Mouse (Mus musculus) testis, adult 2 months (tissue): ENCODE results near the gene Nsmce1. TPM values are rescaled to one million over a fixed set of nuclear protein-coding genes. Genes with fewer than 3 reads are reported as not detected.
A peak's percentile ranks its signal among the peaks of the same experiment; 100 is the strongest.

Experiments
- H3K27ac ChIP-seq: fragments of 200-500 bp; 2 replicates; pipeline ENCODE4 v1.5.1; 2012; ENCODE audit warnings: low read depth, low read length; ENCODE audit not compliant: control insufficient read depth, insufficient read depth
- H3K27me3 ChIP-seq: fragments of 200-500 bp; 2 replicates; pipeline ENCODE4 v1.6.1; 2012; ENCODE audit warnings: mild to moderate bottlenecking, low read length, moderate library complexity; ENCODE audit not compliant: control insufficient read depth, insufficient read depth
- H3K36me3 ChIP-seq: fragments of 200-500 bp; 2 replicates; pipeline ENCODE4 v1.6.1; 2012; ENCODE audit warnings: mild to moderate bottlenecking, low read length; ENCODE audit not compliant: control insufficient read depth, insufficient read depth
- H3K4me1 ChIP-seq: fragments of 200-500 bp; 2 replicates; pipeline ENCODE4 v1.6.1; 2012; ENCODE audit warnings: low read length; ENCODE audit not compliant: control insufficient read depth, insufficient read depth
- H3K4me3 ChIP-seq: fragments of 200-500 bp; 2 replicates; pipeline ENCODE4 v1.5.1; 2012; ENCODE audit warnings: low read depth, mild to moderate bottlenecking, low read length, moderate library complexity, mixed read lengths; ENCODE audit not compliant: control insufficient read depth
- CTCF ChIP-seq: fragments of 200-500 bp; IDR thresholded peaks from 2 replicates; pipeline ENCODE4 v1.5.1; 2012; ENCODE audit warnings: low read depth, mild to moderate bottlenecking, inconsistent platforms, low read length, moderate library complexity; ENCODE audit not compliant: control insufficient read depth, insufficient read depth, insufficient replicate concordance
- POLR2A ChIP-seq: fragments of 200-500 bp; IDR thresholded peaks from 2 replicates; pipeline ENCODE4 v1.6.1; 2012; ENCODE audit warnings: low read depth, mild to moderate bottlenecking, inconsistent platforms, low read length, moderate library complexity; ENCODE audit not compliant: control insufficient read depth
- polyA plus RNA-seq: library from polyadenylated mRNA; depleted of rRNA; stranded (reverse); fragments of >200 nt; gene quantifications from 2 replicates; pipeline ENCODE4 v1.2.3, GENCODE M21; 2012

Nsmce1 gene
- polyA plus RNA-seq, 1 experiment, result 181 TPM

DNA sequence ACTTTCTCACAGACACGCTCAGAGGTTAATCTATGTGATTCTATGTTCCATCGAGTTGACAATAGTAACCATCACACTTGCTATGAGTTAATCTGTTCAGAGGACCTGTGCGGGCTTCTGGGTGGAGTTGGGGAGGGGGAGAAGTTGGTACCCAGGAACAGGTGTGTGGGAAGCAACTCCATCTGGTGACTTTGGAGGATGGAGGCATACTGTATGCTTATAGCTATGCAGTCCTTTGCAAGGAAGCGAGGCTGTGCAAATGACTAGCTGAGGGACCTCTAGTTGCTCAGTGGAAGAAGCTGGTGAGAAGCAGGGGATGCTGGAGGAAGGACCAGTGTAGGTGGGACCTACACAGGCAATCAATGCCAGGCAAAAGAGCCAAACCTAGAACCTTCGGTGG lies 13.2 kb upstream of the Nsmce1 start:
- Histone ChIP-seq H3K4me3 (no peak overlapping the region), H3K27me3 (no peaks in the 10 kb centered on the region), H3K36me3 (no peaks in the 10 kb centered on the region), H3K27ac (no peak overlapping the region), H3K4me1 (no peaks in the 10 kb centered on the region)
- TF ChIP-seq CTCF (no peak), POLR2A (no peak)

DNA sequence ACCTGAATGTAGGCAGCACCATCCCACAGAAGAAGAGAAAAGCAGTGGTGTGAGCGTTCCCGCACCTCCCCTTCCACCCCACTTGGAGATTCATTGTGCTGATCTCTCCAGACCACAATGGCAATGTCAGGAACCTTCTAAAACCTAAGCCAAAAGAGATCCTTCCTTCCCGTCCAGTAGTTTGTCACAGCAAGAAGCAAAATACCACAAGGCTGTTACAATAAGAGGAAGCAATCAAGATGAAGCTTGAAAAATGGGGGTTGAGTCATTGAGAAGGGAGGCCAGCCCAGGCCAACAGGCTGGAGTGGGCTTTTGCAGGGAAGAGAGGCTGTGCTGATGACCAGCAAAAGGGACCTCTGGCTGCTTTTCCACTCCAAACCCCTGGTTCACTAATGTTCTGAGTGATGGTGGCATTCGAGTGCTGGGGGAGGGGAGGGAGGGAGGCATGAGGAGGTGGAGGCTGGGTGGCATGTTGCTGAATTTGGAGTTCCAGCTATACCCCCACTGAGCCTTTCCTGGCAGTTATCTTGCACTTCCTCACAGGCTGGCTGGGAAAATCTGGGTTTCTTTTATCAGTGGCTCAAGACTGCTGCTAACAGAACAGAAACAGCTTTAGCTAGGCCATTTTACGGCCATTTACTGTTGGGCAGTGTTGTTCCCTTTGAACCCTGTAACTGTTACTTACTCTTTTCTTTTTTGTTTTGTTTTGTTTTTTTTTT lies 12.1 kb upstream of the Nsmce1 start:
- TF ChIP-seq CTCF, result no peak
- TF ChIP-seq POLR2A, result no peak
- Histone ChIP-seq H3K4me1 (no peaks in the 10 kb centered on the region), H3K4me3 (no peak overlapping the region), H3K27ac (no peak overlapping the region), H3K36me3 (no peaks in the 10 kb centered on the region), H3K27me3 (no peaks in the 10 kb centered on the region)

DNA sequence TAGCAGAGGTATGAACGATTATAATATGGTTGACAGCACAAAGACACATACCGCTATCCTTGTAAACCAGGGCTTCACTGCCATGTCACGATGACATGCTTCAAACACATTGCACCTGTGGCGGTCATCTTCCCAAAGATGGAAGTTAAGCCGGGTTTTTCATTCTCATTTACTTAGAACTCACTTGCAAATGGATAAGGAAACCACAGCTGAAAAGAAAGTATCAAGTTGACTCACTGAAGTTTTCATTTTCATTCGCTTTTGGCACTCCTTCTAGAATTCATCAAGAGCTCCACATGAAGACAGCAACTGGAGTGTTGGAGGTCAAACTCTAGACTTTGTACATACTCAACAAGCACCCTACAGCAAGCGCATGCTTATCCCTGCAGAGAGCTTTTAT lies 9.5 kb upstream of the Nsmce1 start:
- no peak overlapping the region for H3K4me3 ChIP-seq
- no peaks in the 10 kb centered on the region for H3K27me3 ChIP-seq
- no peaks in the 10 kb centered on the region for H3K4me1 ChIP-seq
- no peak for TF ChIP-seq CTCF
- no peak for TF ChIP-seq POLR2A
- no peak overlapping the region for H3K27ac ChIP-seq
- H3K36me3 ChIP-seq, result no peaks in the 10 kb centered on the region

DNA sequence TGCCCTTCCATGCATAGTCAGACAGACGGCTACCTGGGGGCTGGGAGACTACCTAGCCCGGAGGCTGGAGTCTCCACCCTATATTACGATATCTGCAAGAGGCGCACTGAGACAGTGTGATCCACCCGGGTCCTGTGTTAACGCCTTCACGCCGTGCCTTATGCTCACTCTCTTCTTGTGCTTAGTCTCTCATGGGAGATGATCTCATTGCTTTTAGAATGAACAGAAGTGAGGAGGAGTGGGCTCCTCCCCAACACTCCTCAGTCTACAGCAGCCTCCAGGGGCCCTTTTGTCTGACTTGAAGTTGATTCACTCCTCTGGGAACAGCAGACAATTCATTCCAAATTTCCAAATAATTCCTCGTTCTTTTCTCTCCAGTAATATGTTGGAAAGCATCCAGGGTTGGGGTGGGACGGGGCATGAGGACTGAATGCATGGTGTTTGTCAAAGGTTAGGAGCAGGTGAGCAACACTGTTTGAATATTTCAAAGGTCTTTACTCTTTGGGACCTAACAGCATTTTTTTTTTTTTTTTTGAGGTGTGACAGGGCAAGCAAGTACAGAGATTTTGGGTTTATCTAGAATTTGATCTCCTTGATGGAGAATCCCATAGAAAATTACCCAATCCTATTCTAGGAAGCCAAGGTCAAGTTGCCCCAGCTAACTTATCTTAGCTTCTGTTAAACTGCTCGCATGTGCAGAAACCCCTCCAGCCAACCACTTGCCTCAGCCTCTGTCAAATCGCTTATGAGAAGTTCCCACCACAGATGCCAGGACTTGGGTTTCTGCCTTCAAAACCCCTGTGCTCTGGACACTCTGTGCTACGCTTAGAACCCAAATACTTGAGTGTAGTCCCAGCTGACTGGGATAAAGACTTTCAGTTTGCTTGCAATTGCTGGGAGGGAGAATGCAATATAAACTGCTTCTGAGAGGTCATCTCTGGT lies 8.8 kb upstream of the Nsmce1 start:
- H3K4me1 ChIP-seq, result no peaks in the 10 kb centered on the region
- H3K27ac ChIP-seq, result no peak overlapping the region
- no peaks in the 10 kb centered on the region for H3K27me3 ChIP-seq
- TF ChIP-seq POLR2A (no peak), CTCF (no peak)
- H3K36me3 ChIP-seq, result no peaks in the 10 kb centered on the region
- H3K4me3 ChIP-seq, result no peak overlapping the region

DNA sequence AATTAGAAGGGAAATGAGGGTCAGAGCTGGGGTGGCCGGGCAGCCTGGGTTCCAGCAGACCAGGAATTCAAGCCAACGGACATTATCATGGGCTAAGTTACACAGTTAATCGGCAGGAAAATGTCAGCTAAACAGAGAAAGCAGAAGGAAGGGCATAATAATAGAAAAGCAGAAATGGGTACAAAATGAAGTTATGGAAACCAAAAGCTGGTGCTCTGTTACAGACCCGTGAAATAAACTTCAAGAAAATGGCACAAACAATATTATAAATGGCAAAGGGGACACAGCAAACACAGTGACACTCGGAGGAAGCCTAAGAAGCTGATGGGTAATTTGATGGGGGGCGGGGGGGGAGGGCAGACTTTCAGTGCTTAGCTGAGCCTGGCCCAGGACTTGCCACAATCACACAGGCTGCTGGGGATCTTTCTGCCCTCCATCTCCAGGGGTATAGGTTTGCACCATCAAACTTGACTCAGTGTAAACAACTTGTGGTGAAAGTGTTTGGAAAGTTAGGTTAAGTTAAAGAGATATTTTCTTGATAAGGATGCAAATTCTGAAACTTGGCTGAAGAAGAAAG lies 4.6 kb upstream of the Nsmce1 start:
- H3K36me3 ChIP-seq, result no peaks in the 10 kb centered on the region
- no peak overlapping the region for H3K4me3 ChIP-seq
- TF ChIP-seq POLR2A (no peak), CTCF (no peak)
- no peak overlapping the region for H3K27ac ChIP-seq
- H3K27me3 ChIP-seq, result no peaks in the 10 kb centered on the region
- H3K4me1 ChIP-seq, result peaks cover 3% of the 10 kb centered on the region; the same call in 1 of the 2 replicates

DNA sequence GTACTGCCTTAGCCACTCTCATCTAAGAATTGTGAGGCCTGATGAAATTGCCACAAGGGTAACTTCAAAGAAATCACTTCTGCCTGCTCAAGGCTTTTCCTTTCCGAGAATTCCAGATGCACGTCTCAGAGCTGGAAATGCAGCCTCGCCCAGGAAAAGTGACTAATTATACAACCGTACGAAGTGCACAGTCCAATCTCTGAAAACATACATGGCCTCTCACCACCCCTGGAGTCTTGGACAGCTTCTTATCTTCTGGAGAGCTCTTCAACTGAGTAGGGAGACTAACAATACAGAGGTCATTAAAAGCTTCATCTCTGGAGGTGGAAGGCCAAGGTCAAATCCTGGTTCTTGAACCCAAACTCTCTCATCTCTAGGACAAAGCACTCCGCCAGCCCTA lies 1.2 kb upstream of the Nsmce1 start:
- TF ChIP-seq CTCF (no peak), POLR2A (no peak)
- H3K4me3 ChIP-seq, result peak overlapping the region; percentile 97
- H3K27ac ChIP-seq, result no peak overlapping the region; the same call in 1 of the 2 replicates
- no peaks in the 10 kb centered on the region for H3K36me3 ChIP-seq
- no peaks in the 10 kb centered on the region for H3K27me3 ChIP-seq
- peaks cover 6% of the 10 kb centered on the region for H3K4me1 ChIP-seq

DNA sequence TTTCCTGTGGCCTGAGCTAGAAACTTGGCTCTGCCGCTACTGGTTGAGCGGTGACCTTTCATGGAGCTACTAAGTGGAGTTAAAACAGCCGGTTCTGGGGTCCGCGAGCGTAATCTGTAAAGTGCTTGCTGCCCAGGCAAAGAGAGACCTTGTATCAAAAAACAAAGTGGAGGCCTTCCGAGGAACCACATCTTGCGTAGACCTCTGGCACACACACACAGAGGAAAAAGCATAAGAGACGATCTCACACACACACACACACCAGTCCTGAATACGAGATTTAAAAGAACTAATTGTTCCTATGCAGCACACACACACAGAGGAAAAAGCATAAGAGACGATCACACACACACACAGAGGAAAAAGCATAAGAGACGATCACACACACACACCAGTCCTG lies 364 bp upstream of the Nsmce1 start:
- Histone ChIP-seq H3K4me1 (peaks cover 6% of the 10 kb centered on the region), H3K27me3 (no peaks in the 10 kb centered on the region), H3K36me3 (no peaks in the 10 kb centered on the region), H3K27ac (peak overlapping the region; percentile 96), H3K4me3 (peak overlapping the region; percentile 97)
- TF ChIP-seq CTCF (no peak), POLR2A (no peak)
